Mouse (Mus musculus) forebrain, embryonic 11.5 days (tissue): ENCODE data around the gene Kdm4b. TPM values are rescaled to one million over a fixed set of nuclear protein-coding genes. Genes with fewer than 3 reads are reported as not detected.

ENCODE experiments used
- ATAC-seq: fragments of 200-750 bp; cut with Nextera tagmentation; replicated peaks from 2 replicates; pipeline ENCODE4 v1.8.0; 2017; ENCODE audit warnings: moderate TSS enrichment; ENCODE audit not compliant: low FRiP score
- DNase-seq: peaks from one replicate; pipeline ENCODE4 v3.0.0-alpha.2; 2017; ENCODE audit warnings: low spot score
- H3K27ac ChIP-seq: fragments of 300-500 bp; sonication (generic); 2 replicates; pipeline ENCODE4 v1.5.1; 2014; ENCODE audit warnings: low read depth, low read length
- H3K27me3 ChIP-seq: fragments of 300-500 bp; sonication (generic); 2 replicates; pipeline ENCODE4 v1.6.1; 2014; ENCODE audit warnings: mild to moderate bottlenecking, low read length, mixed read lengths; ENCODE audit not compliant: control insufficient read depth, insufficient read depth
- H3K36me3 ChIP-seq: fragments of 300-500 bp; sonication (generic); 2 replicates; pipeline ENCODE4 v1.6.1; 2014; ENCODE audit warnings: mild to moderate bottlenecking, low read length, moderate library complexity, mixed read lengths; ENCODE audit not compliant: control insufficient read depth, insufficient read depth
- H3K4me1 ChIP-seq: fragments of 300-500 bp; sonication (generic); replicated peaks from 2 replicates; pipeline ENCODE4 v1.6.1; 2014; ENCODE audit warnings: low read length, mixed read lengths; ENCODE audit not compliant: control insufficient read depth, insufficient read depth
- H3K4me2 ChIP-seq: fragments of 300-500 bp; sonication (generic); 2 replicates; pipeline ENCODE4 v1.6.1; 2014; ENCODE audit warnings: low read depth, mild to moderate bottlenecking, low read length, moderate library complexity, mixed read lengths; ENCODE audit not compliant: severe bottlenecking
- H3K4me3 ChIP-seq: fragments of 300-500 bp; sonication (generic); 2 replicates; pipeline ENCODE4 v1.5.1; 2014; ENCODE audit warnings: low read depth, low read length
- H3K9ac ChIP-seq: fragments of 300-500 bp; sonication (generic); 2 replicates; pipeline ENCODE4 v1.6.1; 2014; ENCODE audit warnings: low read length
- H3K9me3 ChIP-seq: fragments of 300-500 bp; sonication (generic); 2 replicates; pipeline ENCODE4 v1.6.1; 2016; ENCODE audit warnings: low read length, mixed read lengths; ENCODE audit not compliant: control insufficient read depth
- WGBS: fragments of 180-500 bp; shearing (Covaris S2); extraction: QIAGEN DNeasy Blood & Tissue Kit; methylation state at CpG from one replicate; pipeline ENCODE4 v1.1.7; 2014; 5-methylcytosine and 5-hydroxymethylcytosine counted together
- polyA plus RNA-seq: library from polyadenylated mRNA; unstranded; fragments of >200 nt; fragmentation: Nextera tagmentation; extraction: Ambion mirVana; gene quantifications from 2 replicates; pipeline ENCODE4 v1.2.1, GENCODE M21; 2014

The Kdm4b gene
- polyA plus RNA-seq, 1 experiment from 2014 or later, result 52.1 TPM

- H3K4me2 ChIP-seq, result no peak overlapping the region
- ATAC-seq, result no peak
- H3K4me3 ChIP-seq, result no peak overlapping the region
- H3K9me3 ChIP-seq, result no peaks in the 10 kb centered on the region
- no peak overlapping the region for H3K27ac ChIP-seq
- WGBS, result 77% methylated on average over 2 of the region's 2 CpGs
- DNase-seq, result no peak
- H3K27me3 ChIP-seq, result no peaks in the 10 kb centered on the region
- no peak overlapping the region for H3K9ac ChIP-seq
- no peaks in the 10 kb centered on the region for H3K36me3 ChIP-seq
- no peaks in the 10 kb centered on the region for H3K4me1 ChIP-seq
Measured at GRCm38 (mm10) chr17:56345364-56345763, 19.5 kb downstream of the Kdm4b start.

GRCm38 (mm10) chr17:56348128-56348527 is 22.3 kb downstream of the Kdm4b start:
- Histone ChIP-seq H3K36me3 (no peaks in the 10 kb centered on the region; the same call in 1 of the 2 replicates), H3K9ac (no peak overlapping the region), H3K9me3 (no peaks in the 10 kb centered on the region), H3K27ac (no peak overlapping the region), H3K27me3 (no peaks in the 10 kb centered on the region), H3K4me1 (no peaks in the 10 kb centered on the region), H3K4me3 (no peak overlapping the region), H3K4me2 (no peak overlapping the region)
- DNase-seq, result no peak
- no peak for ATAC-seq
- 73% methylated on average over 4 of the region's 4 CpGs for WGBS

- Histone ChIP-seq H3K4me2 (no peak overlapping the region), H3K4me1 (no peaks in the 10 kb centered on the region), H3K36me3 (no peaks in the 10 kb centered on the region; the same call in 1 of the 2 replicates), H3K9me3 (no peaks in the 10 kb centered on the region), H3K27me3 (no peaks in the 10 kb centered on the region), H3K4me3 (no peak overlapping the region), H3K27ac (no peak overlapping the region), H3K9ac (no peak overlapping the region)
- ATAC-seq (no peak), DNase-seq (no peak)
Measured at GRCm38 (mm10) chr17:56348586-56348985, 22.7 kb downstream of the Kdm4b start.

- no peak overlapping the region for H3K27ac ChIP-seq
- H3K9me3 ChIP-seq, result no peaks in the 10 kb centered on the region
- no peak overlapping the region for H3K4me2 ChIP-seq
- 37% methylated on average over 2 of the region's 2 CpGs for WGBS
- H3K4me3 ChIP-seq, result no peak overlapping the region
- no peaks in the 10 kb centered on the region for H3K27me3 ChIP-seq
- H3K36me3 ChIP-seq, result no peaks in the 10 kb centered on the region; the same call in 1 of the 2 replicates
- no peaks in the 10 kb centered on the region for H3K4me1 ChIP-seq
- DNase-seq, result peak; percentile 80
- H3K9ac ChIP-seq, result no peak overlapping the region
- peak; percentile 72 for ATAC-seq
Measured at GRCm38 (mm10) chr17:56350694-56351093, 24.8 kb downstream of the Kdm4b start.

- ATAC-seq, result peak; percentile 71
- 0 out of 2 replicates have a peak, but pooled peaks cover 1% of the 10 kb centered on the region for H3K4me1 ChIP-seq
- H3K4me2 ChIP-seq, result no peak overlapping the region
- no peaks in the 10 kb centered on the region; the same call in 1 of the 2 replicates for H3K36me3 ChIP-seq
- H3K9me3 ChIP-seq, result no peaks in the 10 kb centered on the region
- no peaks in the 10 kb centered on the region for H3K27me3 ChIP-seq
- no peak overlapping the region for H3K4me3 ChIP-seq
- DNase-seq, result peak; percentile 81
- 75% methylated on average over 9 of the region's 9 CpGs for WGBS
- H3K27ac ChIP-seq, result no peak overlapping the region
- H3K9ac ChIP-seq, result no peak overlapping the region
Measured at GRCm38 (mm10) chr17:56356921-56357885, 31.3 kb downstream of the Kdm4b start.

- Histone ChIP-seq H3K36me3 (no peaks in the 10 kb centered on the region), H3K4me1 (0 out of 2 replicates have a peak, but pooled peaks cover 1% of the 10 kb centered on the region), H3K9ac (no peak overlapping the region), H3K4me2 (no peak overlapping the region), H3K4me3 (no peak overlapping the region), H3K27me3 (no peaks in the 10 kb centered on the region), H3K9me3 (no peaks in the 10 kb centered on the region), H3K27ac (no peak overlapping the region)
- ATAC-seq (no peak), DNase-seq (no peak)
- WGBS, result 83% methylated on average over 3 of the region's 3 CpGs
Measured at GRCm38 (mm10) chr17:56359183-56359725, 33.4 kb downstream of the Kdm4b start.

GRCm38 (mm10) chr17:56359864-56360263 is 34.0 kb downstream of the Kdm4b start:
- Histone ChIP-seq H3K4me3 (no peak overlapping the region), H3K27me3 (no peaks in the 10 kb centered on the region), H3K4me2 (no peak overlapping the region), H3K27ac (no peak overlapping the region), H3K4me1 (0 out of 2 replicates have a peak, but pooled peaks cover 1% of the 10 kb centered on the region), H3K36me3 (no peaks in the 10 kb centered on the region), H3K9me3 (no peaks in the 10 kb centered on the region), H3K9ac (no peak overlapping the region)
- no peak for DNase-seq
- WGBS, result 92% methylated on average over 1 of the region's 1 CpGs
- no peak for ATAC-seq

- no peaks in the 10 kb centered on the region for H3K9me3 ChIP-seq
- 0 out of 2 replicates have a peak overlapping the region, but pooled peaks have one; percentile 25 for H3K27ac ChIP-seq
- no peak overlapping the region for H3K4me2 ChIP-seq
- H3K36me3 ChIP-seq, result no peaks in the 10 kb centered on the region
- H3K4me3 ChIP-seq, result no peak overlapping the region
- 0 out of 2 replicates have a peak, but pooled peaks cover 1% of the 10 kb centered on the region for H3K4me1 ChIP-seq
- no peak overlapping the region for H3K9ac ChIP-seq
- no peaks in the 10 kb centered on the region for H3K27me3 ChIP-seq
- 54% methylated on average over 8 of the region's 8 CpGs for WGBS
- DNase-seq, result no peak
- ATAC-seq, result no peak
Measured at GRCm38 (mm10) chr17:56360451-56360850, 34.6 kb downstream of the Kdm4b start.
